Mouse (Mus musculus) intestine, postnatal 0 days (tissue): ENCODE measurements around the gene Eif4g1. TPM values are rescaled to one million over a fixed set of nuclear protein-coding genes. Genes with fewer than 3 reads are reported as not detected.

Source experiments
- ATAC-seq: fragments of 200-750 bp; cut with Nextera tagmentation; 2 replicates; pipeline ENCODE4 v1.8.0; 2017; ENCODE audit warnings: mild to moderate bottlenecking, moderate TSS enrichment, moderate library complexity
- H3K27ac ChIP-seq: fragments of 300-500 bp; sonication (generic); 2 replicates; pipeline ENCODE4 v1.5.1; 2014; ENCODE audit warnings: mild to moderate bottlenecking, low read depth, low read length, moderate library complexity
- H3K27me3 ChIP-seq: fragments of 300-500 bp; sonication (generic); replicated peaks from 2 replicates; pipeline ENCODE4 v1.6.1; 2014; ENCODE audit warnings: low read length, mixed read lengths; ENCODE audit not compliant: control insufficient read depth, insufficient read depth
- H3K36me3 ChIP-seq: fragments of 300-500 bp; sonication (generic); 2 replicates; pipeline ENCODE4 v1.6.1; 2014; ENCODE audit warnings: mild to moderate bottlenecking, moderate library complexity; ENCODE audit not compliant: control insufficient read depth, insufficient read depth
- H3K4me1 ChIP-seq: fragments of 300-500 bp; sonication (generic); replicated peaks from 2 replicates; pipeline ENCODE4 v1.6.1; 2014; ENCODE audit warnings: antibody characterized with exemption, low read length, mixed read lengths; ENCODE audit not compliant: control insufficient read depth, insufficient read depth
- H3K4me2 ChIP-seq: fragments of 300-500 bp; sonication (generic); replicated peaks from 2 replicates; pipeline ENCODE4 v1.6.1; 2014; ENCODE audit warnings: low read depth, mild to moderate bottlenecking, moderate library complexity
- H3K4me3 ChIP-seq: fragments of 300-500 bp; sonication (generic); 2 replicates; pipeline ENCODE4 v1.5.1; 2014; ENCODE audit warnings: low read depth, low read length
- H3K9ac ChIP-seq: fragments of 300-500 bp; sonication (generic); 2 replicates; pipeline ENCODE4 v1.6.1; 2014; ENCODE audit warnings: mild to moderate bottlenecking, low read depth, low read length
- H3K9me3 ChIP-seq: fragments of 300-500 bp; sonication (generic); 2 replicates; pipeline ENCODE4 v1.6.1; 2016; ENCODE audit warnings: mixed run types; ENCODE audit not compliant: control insufficient read depth
- CTCF ChIP-seq: sonication (generic); IDR thresholded peaks from 2 replicates; pipeline ENCODE4 v1.5.1; 2016; ENCODE audit warnings: low read depth, mild to moderate bottlenecking, control low read depth, antibody characterized with exemption, moderate library complexity
- WGBS: fragments of 180-500 bp; shearing (Covaris S2); extraction: QIAGEN DNeasy Blood & Tissue Kit; methylation state at CpG from one replicate; pipeline ENCODE4 v1.1.7; 2014; 5-methylcytosine and 5-hydroxymethylcytosine counted together
- polyA plus RNA-seq: library from polyadenylated mRNA; unstranded; fragments of >200 nt; fragmentation: Nextera tagmentation; extraction: Ambion mirVana; gene quantifications from 2 replicates; pipeline ENCODE4 v1.2.1, GENCODE M21; 2015

Gene Eif4g1
- polyA plus RNA-seq, 1 experiment from 2014 or later, result 97.8 TPM

DNA sequence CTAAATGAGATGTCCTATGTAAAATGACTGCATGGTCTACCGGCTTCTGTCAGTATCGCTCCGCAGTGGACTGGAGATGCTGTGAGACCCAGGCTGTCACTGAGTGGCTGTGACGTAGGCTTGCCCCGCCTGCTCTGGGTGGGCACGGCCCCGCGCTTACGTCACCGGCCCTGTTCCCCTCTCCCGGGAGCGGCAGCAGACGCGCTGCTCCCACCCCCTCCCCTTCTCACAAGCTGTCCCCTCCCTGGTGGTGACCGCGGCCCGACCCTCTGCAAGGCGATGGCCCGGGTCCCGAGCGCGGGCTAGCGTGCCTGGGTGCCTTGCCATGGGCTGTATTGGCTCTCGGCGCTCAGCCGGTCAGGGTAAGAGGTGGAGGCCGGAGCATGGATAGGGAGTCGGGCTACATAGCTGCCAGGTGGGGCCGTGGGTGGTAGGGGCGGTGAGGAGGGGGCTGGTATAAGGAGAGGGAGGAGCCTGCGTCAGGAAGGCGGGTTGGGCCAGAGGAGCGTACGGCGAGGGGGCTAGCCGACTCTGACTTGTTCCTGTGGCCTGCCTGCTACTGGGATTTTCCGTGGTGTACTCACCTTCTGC lies 25.1 kb downstream of the Eif4g1 start, which contains the start of gene Fam131a:
Gene Fam131a, plus strand, starts transcription at position 131 of the 591 bp plus-strand sequence.
- peak; percentile 73 for ATAC-seq
- Histone ChIP-seq H3K4me1 (no peaks in the 10 kb centered on the region), H3K9ac (peak within 1 kb of the TSS; percentile 67), H3K36me3 (peaks cover 37% of the 10 kb centered on the region), H3K27ac (no peak within 1 kb of the TSS; the same call in 1 of the 2 replicates), H3K4me3 (peak within 1 kb of the TSS; percentile 58), H3K9me3 (no peaks in the 10 kb centered on the region), H3K27me3 (no peaks in the 10 kb centered on the region), H3K4me2 (peak within 1 kb of the TSS; percentile 85)
- 1% methylated on average over 27 of the region's 37 CpGs for WGBS
- TF ChIP-seq CTCF, result no peak

GRCm38 (mm10) chr16:20694781-20695180 lies 26.7 kb downstream of the Eif4g1 start:
- no peak for TF ChIP-seq CTCF
- Histone ChIP-seq H3K27me3 (no peaks in the 10 kb centered on the region), H3K4me1 (no peaks in the 10 kb centered on the region), H3K9me3 (no peaks in the 10 kb centered on the region), H3K36me3 (peaks cover 23% of the 10 kb centered on the region), H3K4me2 (no peak overlapping the region; the same call in 1 of the 2 replicates), H3K27ac (no peak overlapping the region; the same call in 1 of the 2 replicates), H3K4me3 (no peak overlapping the region), H3K9ac (no peak overlapping the region)
- no peak for ATAC-seq
- 72% methylated on average over 8 of the region's 8 CpGs for WGBS

DNA sequence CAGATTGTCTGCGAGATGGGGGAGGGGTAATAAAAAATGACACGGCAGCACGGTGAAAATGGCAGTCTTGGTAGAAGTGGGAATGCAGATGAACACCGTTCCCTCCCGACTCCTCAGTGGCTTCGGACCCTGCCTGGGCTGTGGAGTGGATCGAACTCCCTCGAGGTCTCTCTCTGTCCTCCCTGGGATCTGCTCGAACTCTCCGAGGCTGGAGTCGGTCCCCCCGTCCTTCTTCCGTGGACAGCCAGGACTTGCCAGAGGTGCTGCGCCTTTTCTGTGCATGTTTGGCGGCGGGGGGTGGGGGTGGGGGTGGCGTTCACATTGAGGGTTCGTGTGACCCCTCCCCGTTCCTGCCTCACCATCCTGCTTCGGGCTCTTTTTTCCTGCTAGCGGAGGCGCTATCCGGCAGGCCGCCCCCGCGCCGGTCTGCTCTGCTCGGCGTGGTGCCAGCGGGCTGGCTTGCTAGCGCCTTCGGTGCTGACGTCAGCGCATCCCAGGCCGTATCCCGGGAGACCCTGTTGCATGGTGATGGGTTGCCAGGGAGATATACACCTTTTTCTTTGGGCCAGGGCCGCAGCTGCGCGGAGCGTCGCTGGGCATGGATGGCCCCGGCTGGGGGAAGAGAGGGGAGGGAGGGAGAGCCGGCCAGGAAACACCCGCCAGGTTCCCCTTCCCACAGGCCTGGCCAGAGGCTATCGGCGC lies 27.7 kb downstream of the Eif4g1 start:
- Histone ChIP-seq H3K4me2 (peak overlapping the region; percentile 59), H3K4me1 (no peaks in the 10 kb centered on the region), H3K9ac (no peak overlapping the region), H3K9me3 (no peaks in the 10 kb centered on the region), H3K4me3 (peak overlapping the region; percentile 31), H3K27ac (no peak overlapping the region), H3K36me3 (peaks cover 20% of the 10 kb centered on the region), H3K27me3 (no peaks in the 10 kb centered on the region)
- WGBS, result 7% methylated on average over 46 of the region's 46 CpGs
- 0 out of 2 replicates have a peak, but pooled peaks have one; percentile 3 for TF ChIP-seq CTCF
- peak; percentile 52 for ATAC-seq

DNA sequence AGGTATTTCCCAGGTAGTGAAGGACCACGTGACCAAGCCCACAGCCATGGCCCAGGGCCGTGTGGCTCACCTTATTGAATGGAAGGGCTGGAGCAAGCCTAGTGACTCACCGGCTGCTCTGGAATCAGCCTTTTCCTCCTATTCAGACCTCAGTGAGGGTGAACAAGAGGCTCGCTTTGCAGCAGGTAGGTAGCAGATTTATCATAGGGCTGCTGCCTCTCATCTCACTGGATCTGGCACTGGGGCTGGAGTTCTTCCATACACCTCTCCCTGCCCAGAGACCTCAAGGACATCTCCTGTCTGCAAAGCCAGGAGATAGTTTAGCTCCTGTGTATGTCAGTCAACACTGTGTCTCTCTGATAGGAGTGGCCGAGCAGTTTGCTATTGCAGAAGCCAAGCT lies 31.2 kb downstream of the Eif4g1 start:
- H3K4me1 ChIP-seq, result no peaks in the 10 kb centered on the region
- peaks cover 13% of the 10 kb centered on the region for H3K36me3 ChIP-seq
- H3K4me3 ChIP-seq, result no peak overlapping the region
- no peak overlapping the region; the same call in 1 of the 2 replicates for H3K27ac ChIP-seq
- no peaks in the 10 kb centered on the region for H3K27me3 ChIP-seq
- no peak for ATAC-seq
- no peak overlapping the region for H3K4me2 ChIP-seq
- no peaks in the 10 kb centered on the region for H3K9me3 ChIP-seq
- no peak overlapping the region for H3K9ac ChIP-seq
- WGBS, result 66% methylated on average over 5 of the region's 5 CpGs
- no peak for TF ChIP-seq CTCF

- Histone ChIP-seq H3K4me2 (no peak overlapping the region), H3K27ac (no peak overlapping the region), H3K4me3 (no peak overlapping the region), H3K36me3 (peaks cover 13% of the 10 kb centered on the region), H3K4me1 (no peaks in the 10 kb centered on the region), H3K9me3 (no peaks in the 10 kb centered on the region), H3K27me3 (no peaks in the 10 kb centered on the region), H3K9ac (no peak overlapping the region)
- no peak for ATAC-seq
- no peak for TF ChIP-seq CTCF
- WGBS, result 64% methylated on average over 5 of the region's 5 CpGs
Measured at GRCm38 (mm10) chr16:20700036-20700435, 31.9 kb downstream of the Eif4g1 start.

GRCm38 (mm10) chr16:20701316-20701715 lies 33.2 kb downstream of the Eif4g1 start:
- H3K9me3 ChIP-seq, result no peaks in the 10 kb centered on the region
- no peak overlapping the region for H3K4me2 ChIP-seq
- ATAC-seq, result no peak
- H3K27me3 ChIP-seq, result no peaks in the 10 kb centered on the region
- no peak overlapping the region for H3K27ac ChIP-seq
- H3K4me1 ChIP-seq, result no peaks in the 10 kb centered on the region
- no peak overlapping the region for H3K9ac ChIP-seq
- TF ChIP-seq CTCF, result no peak
- WGBS, result 65% methylated on average over 7 of the region's 7 CpGs
- peaks cover 24% of the 10 kb centered on the region for H3K36me3 ChIP-seq
- H3K4me3 ChIP-seq, result no peak overlapping the region
